Mouse (Mus musculus) heart, postnatal 0 days (tissue): Measurements from ENCODE around the gene Aifm2. TPM values are rescaled to one million over a fixed set of nuclear protein-coding genes. Genes with fewer than 3 reads are reported as not detected.

ENCODE experiments used
- ATAC-seq: fragments of 200-750 bp; cut with Nextera tagmentation; 2 replicates; pipeline ENCODE4 v1.8.0; 2017; ENCODE audit warnings: low read depth, moderate number of reproducible peaks, moderate library complexity; ENCODE audit not compliant: insufficient read depth
- DNase-seq: peaks from one replicate; pipeline ENCODE4 v3.0.0-alpha.2; 2016; ENCODE audit warnings: low spot score
- H3K27ac ChIP-seq: fragments of 300-500 bp; sonication (generic); 2 replicates; pipeline ENCODE4 v1.5.1; 2014; ENCODE audit warnings: low read depth, mild to moderate bottlenecking
- H3K27me3 ChIP-seq: fragments of 300-500 bp; sonication (generic); 2 replicates; pipeline ENCODE4 v1.6.1; 2014; ENCODE audit warnings: low read length, mixed read lengths; ENCODE audit not compliant: control insufficient read depth, insufficient read depth
- H3K36me3 ChIP-seq: fragments of 300-500 bp; sonication (generic); replicated peaks from 2 replicates; pipeline ENCODE4 v1.6.1; 2014; ENCODE audit warnings: low read length, mixed read lengths; ENCODE audit not compliant: control insufficient read depth, insufficient read depth
- H3K4me1 ChIP-seq: fragments of 300-500 bp; sonication (generic); 2 replicates; pipeline ENCODE4 v1.6.1; 2014; ENCODE audit warnings: antibody characterized with exemption; ENCODE audit not compliant: control insufficient read depth, insufficient read depth
- H3K4me2 ChIP-seq: fragments of 300-500 bp; sonication (generic); 2 replicates; pipeline ENCODE4 v1.6.1; 2014; ENCODE audit warnings: low read depth, mild to moderate bottlenecking, low read length, moderate library complexity
- H3K4me3 ChIP-seq: fragments of 300-500 bp; sonication (generic); 2 replicates; pipeline ENCODE4 v1.5.1; 2014; ENCODE audit warnings: low read depth, low read length
- H3K9ac ChIP-seq: fragments of 300-500 bp; sonication (generic); replicated peaks from 2 replicates; pipeline ENCODE4 v1.6.1; 2014; ENCODE audit warnings: low read depth, low read length, mixed read lengths
- H3K9me3 ChIP-seq: fragments of 300-500 bp; sonication (generic); replicated peaks from 2 replicates; pipeline ENCODE4 v1.6.1; 2016; ENCODE audit warnings: low read length; ENCODE audit not compliant: control insufficient read depth
- CTCF ChIP-seq: IDR thresholded peaks from 2 replicates; pipeline ENCODE4 v1.5.1; 2016; ENCODE audit warnings: antibody characterized with exemption, control low read depth, low read depth
- EP300 ChIP-seq: IDR thresholded peaks from 2 replicates; pipeline ENCODE4 v1.6.1; 2016; ENCODE audit warnings: antibody characterized with exemption, low read depth
- WGBS: fragments of 180-500 bp; shearing (Covaris S2); extraction: QIAGEN DNeasy Blood & Tissue Kit; methylation state at CpG from one replicate; pipeline ENCODE4 v1.1.7; 2014; 5-methylcytosine and 5-hydroxymethylcytosine counted together
- polyA plus RNA-seq: library from polyadenylated mRNA; unstranded; fragments of >200 nt; fragmentation: Nextera tagmentation; extraction: Ambion mirVana; gene quantifications from 2 replicates; pipeline ENCODE4 v1.2.1, GENCODE M21; 2015
- total RNA-seq: library from RNA; depleted of rRNA; stranded (reverse); fragments of >200 nt; gene quantifications from 2 replicates; pipeline ENCODE4 v1.2.3, GENCODE M21; 2014; ENCODE audit warnings: low replicate concordance

Gene Aifm2
- total and polyA plus RNA-seq, 2 experiments from 2014 or later, result 34.2 to 53.4 TPM

- Histone ChIP-seq H3K4me1 (no peaks in the 10 kb centered on the region), H3K9me3 (no peaks in the 10 kb centered on the region; the same call in 1 of the 2 replicates), H3K36me3 (peaks cover 61% of the 10 kb centered on the region), H3K27ac (no peak overlapping the region), H3K4me3 (no peak overlapping the region), H3K9ac (no peak overlapping the region), H3K4me2 (no peak overlapping the region), H3K27me3 (no peaks in the 10 kb centered on the region)
- whole genome bisulfite sequencing, result 89% methylated on average over 4 of the region's 4 CpGs
- DNase-seq (no peak), ATAC-seq (no peak)
- TF ChIP-seq CTCF (peak; percentile 37), EP300 (no peak)
Observed at GRCm38 (mm10) chr10:61745133-61745532, 30.1 kb downstream of the Aifm2 start.

- Histone ChIP-seq H3K9me3 (no peaks in the 10 kb centered on the region; the same call in 1 of the 2 replicates), H3K27me3 (no peaks in the 10 kb centered on the region), H3K27ac (no peak overlapping the region), H3K4me3 (no peak overlapping the region), H3K36me3 (peaks cover 50% of the 10 kb centered on the region), H3K4me2 (no peak overlapping the region), H3K4me1 (no peaks in the 10 kb centered on the region; the same call in 1 of the 2 replicates), H3K9ac (no peak overlapping the region)
- DNase-seq (no peak), ATAC-seq (no peak)
- TF ChIP-seq CTCF (no peak), EP300 (no peak)
- WGBS, result 94% methylated on average over 13 of the region's 13 CpGs
Observed at GRCm38 (mm10) chr10:61747302-61747701, 32.2 kb downstream of the Aifm2 start.

- Histone ChIP-seq H3K4me3 (no peak overlapping the region), H3K9ac (no peak overlapping the region), H3K27me3 (no peaks in the 10 kb centered on the region), H3K4me1 (no peaks in the 10 kb centered on the region; the same call in 1 of the 2 replicates), H3K4me2 (no peak overlapping the region), H3K9me3 (no peaks in the 10 kb centered on the region; the same call in 1 of the 2 replicates), H3K27ac (no peak overlapping the region), H3K36me3 (peaks cover 46% of the 10 kb centered on the region)
- DNase-seq (no peak), ATAC-seq (no peak)
- 87% methylated on average over 9 of the region's 9 CpGs for WGBS
- no peak for TF ChIP-seq CTCF
- TF ChIP-seq EP300, result no peak
Observed at GRCm38 (mm10) chr10:61750014-61750413, 35.0 kb downstream of the Aifm2 start.

- Histone ChIP-seq H3K27me3 (no peaks in the 10 kb centered on the region), H3K9ac (no peak overlapping the region; the same call in 1 of the 2 replicates), H3K27ac (peak overlapping the region; percentile 70), H3K4me3 (no peak overlapping the region), H3K4me1 (peaks cover 1% of the 10 kb centered on the region), H3K4me2 (0 out of 2 replicates have a peak overlapping the region, but pooled peaks have one; percentile 15), H3K9me3 (no peaks in the 10 kb centered on the region), H3K36me3 (peaks cover 32% of the 10 kb centered on the region)
- DNase-seq (peak; percentile 65), ATAC-seq (peak; percentile 80)
- 44% methylated on average over 20 of the region's 20 CpGs for WGBS
- TF ChIP-seq CTCF, result no peak
- no peak for TF ChIP-seq EP300
Observed at GRCm38 (mm10) chr10:61751534-61752219, 36.6 kb downstream of the Aifm2 start.

GRCm38 (mm10) chr10:61753071-61753470 lies 38.0 kb downstream of the Aifm2 start:
- H3K4me3 ChIP-seq, result no peak overlapping the region
- H3K4me2 ChIP-seq, result no peak overlapping the region
- 97% methylated on average over 23 of the region's 23 CpGs for WGBS
- H3K36me3 ChIP-seq, result peaks cover 19% of the 10 kb centered on the region
- no peak overlapping the region for H3K9ac ChIP-seq
- H3K27me3 ChIP-seq, result no peaks in the 10 kb centered on the region
- H3K4me1 ChIP-seq, result peaks cover 4% of the 10 kb centered on the region
- TF ChIP-seq EP300 (no peak), CTCF (no peak)
- H3K27ac ChIP-seq, result no peak overlapping the region
- ATAC-seq, result no peak
- no peak for DNase-seq
- H3K9me3 ChIP-seq, result no peaks in the 10 kb centered on the region

- ATAC-seq, result peak; percentile 70
- 0 out of 2 replicates have a peak, but pooled peaks cover 4% of the 10 kb centered on the region for H3K36me3 ChIP-seq
- H3K4me1 ChIP-seq, result peaks cover 20% of the 10 kb centered on the region
- H3K4me2 ChIP-seq, result no peak overlapping the region
- no peak for TF ChIP-seq CTCF
- TF ChIP-seq EP300, result peak; percentile 72; the same call in 1 of the 2 replicates
- WGBS, result 63% methylated on average over 14 of the region's 14 CpGs
- H3K27me3 ChIP-seq, result no peaks in the 10 kb centered on the region
- no peak overlapping the region for H3K4me3 ChIP-seq
- DNase-seq, result peak; percentile 78
- no peaks in the 10 kb centered on the region for H3K9me3 ChIP-seq
- H3K9ac ChIP-seq, result no peak overlapping the region
- peak overlapping the region; percentile 96 for H3K27ac ChIP-seq
Observed at GRCm38 (mm10) chr10:61757022-61757421, 42.0 kb downstream of the Aifm2 start.
